Mouse (Mus musculus): Measurements from ENCODE around the gene Rhot1.

DNA sequence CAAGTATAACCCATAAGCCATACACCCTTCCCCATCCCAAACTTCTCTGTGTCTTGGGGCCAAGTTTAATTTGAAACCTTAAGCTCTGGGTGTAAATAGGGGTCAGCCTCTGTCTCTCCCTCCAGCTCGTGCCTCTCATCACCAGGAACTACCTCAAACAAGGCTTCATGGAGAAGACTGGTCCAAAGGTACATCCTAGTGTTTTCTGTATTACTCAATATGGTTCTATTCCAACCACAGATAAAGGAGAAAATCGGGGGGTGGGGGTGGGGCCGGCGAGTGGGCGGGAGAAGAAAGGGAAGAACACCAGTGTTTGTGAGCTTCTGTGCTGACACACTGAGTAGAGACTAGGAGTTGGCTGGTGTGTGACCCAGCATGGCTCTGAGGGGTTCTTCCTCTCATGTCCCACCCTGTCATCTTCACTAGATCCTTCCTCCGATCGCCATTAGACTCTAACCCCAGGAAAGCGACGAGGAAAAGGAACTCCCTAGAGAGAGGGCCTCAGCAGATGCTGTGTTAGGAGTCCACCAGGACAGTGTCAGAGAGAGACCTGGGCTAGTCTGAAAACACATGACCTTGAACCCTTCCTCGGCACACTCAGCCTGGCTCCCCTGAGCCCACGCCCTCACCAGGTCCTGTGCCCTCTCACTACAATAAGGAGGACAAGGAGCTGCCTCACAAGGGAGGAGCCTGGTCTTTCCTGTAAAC lies 34.7 kb upstream of the Rhot1 start:
- no peak for TF ChIP-seq CTCF (IDR thresholded peaks at IDR 0.05; ENCODE audit: extremely low read depth, insufficient read depth, insufficient read length, insufficient replicate concordance)
- no peak for TF ChIP-seq POLR2A (IDR thresholded peaks at IDR 0.05; ENCODE audit: low read depth, low read length)

Measured in spleen, adult 2 months (tissue).